Mouse (Mus musculus) left cerebral cortex, postnatal 25 days (tissue): ENCODE measurements at regions not wholly inside any gene's neighbourhood (a gene's known extent, or its start where the extent isn't known, plus 50 kb on each side); places are given as distances from the start of the nearest gene placed in this dataset.
A peak's percentile ranks its signal among the peaks of the same experiment; 100 is the strongest.
"Not testable (repeated sequence)": the region's sequence is repeated elsewhere in the genome, so short reads cannot be mapped to it uniquely, and the experiment has no call there.

Experiments used
- DNase-seq, 2 experiments: peaks; one replicate each; pipeline ENCODE4 v3.0.0; 2022; ENCODE audit warnings: low spot score in 2 of 2, mixed read lengths in 1 of 2
- intact Hi-C: fragments of 180-260 bp; cut with DNase I; formaldehyde crosslinking; loops from one replicate; pipeline ENCODE4 v1.15.1; 2025

- intact Hi-C loops: no loop called here
These were observed 203.5 kb upstream of the Diaph2 start for GRCm38 (mm10) chrX:129546016-129546415.

GRCm38 (mm10) chrX:129547606-129548005 is 201.9 kb upstream of the Diaph2 start:
- no peak for DNase-seq
- intact Hi-C loops: no loop called here

More at GRCm38 (mm10) chrX:129546016-129546415, 203.5 kb upstream of the Diaph2 start:
- DNase-seq: no peak

- intact Hi-C loops: no loop called here
- DNase-seq: no peak
These were observed 193.5 kb upstream of the Diaph2 start for GRCm38 (mm10) chrX:129556001-129556400.

GRCm38 (mm10) chrX:129599491-129599890 is 150.1 kb upstream of the Diaph2 start:
- no peak for DNase-seq
- intact Hi-C loops: no loop called here

- intact Hi-C loops: no loop called here
- no peak for DNase-seq
These were observed 141.7 kb upstream of the Diaph2 start for GRCm38 (mm10) chrX:129607842-129608241.

- DNase-seq, intact Hi-C loops: not testable (repeated sequence)
These were observed 138.0 kb upstream of the Diaph2 start for GRCm38 (mm10) chrX:129611500-129611899.

GRCm38 (mm10) chrX:129637016-129637415 is 112.5 kb upstream of the Diaph2 start:
- DNase-seq: no peak
- intact Hi-C loops: no loop called here

- intact Hi-C loops: no loop called here
- DNase-seq: no peak
These were observed 104.4 kb upstream of the Diaph2 start for GRCm38 (mm10) chrX:129645106-129645505.

GRCm38 (mm10) chrX:129656906-129657305 is 92.6 kb upstream of the Diaph2 start:
- DNase-seq: peak in 1 of 2 experiments; percentile 21
- intact Hi-C loops: no loop called here

- intact Hi-C loops: no loop called here
These were observed 58.9 kb upstream of the Diaph2 start for GRCm38 (mm10) chrX:129690677-129691076.

More at GRCm38 (mm10) chrX:129690677-129691076, 58.9 kb upstream of the Diaph2 start:
- DNase-seq: no peak
